Mouse (Mus musculus) cerebellum, adult 2 months (tissue): ENCODE results near the gene Atad3a.

Experiments used
- CTCF ChIP-seq: fragments of 200-500 bp; IDR thresholded peaks from 2 replicates; pipeline ENCODE4 v1.5.1; 2011; ENCODE audit warnings: low read depth, mild to moderate bottlenecking, control low read depth, low read length, moderate library complexity, borderline replicate concordance; ENCODE audit not compliant: insufficient read depth
- POLR2A ChIP-seq: fragments of 200-500 bp; IDR thresholded peaks from 2 replicates; pipeline ENCODE4 v1.6.1; 2011; ENCODE audit warnings: low read length, control low read depth, borderline replicate concordance; ENCODE audit not compliant: insufficient read depth

DNA sequence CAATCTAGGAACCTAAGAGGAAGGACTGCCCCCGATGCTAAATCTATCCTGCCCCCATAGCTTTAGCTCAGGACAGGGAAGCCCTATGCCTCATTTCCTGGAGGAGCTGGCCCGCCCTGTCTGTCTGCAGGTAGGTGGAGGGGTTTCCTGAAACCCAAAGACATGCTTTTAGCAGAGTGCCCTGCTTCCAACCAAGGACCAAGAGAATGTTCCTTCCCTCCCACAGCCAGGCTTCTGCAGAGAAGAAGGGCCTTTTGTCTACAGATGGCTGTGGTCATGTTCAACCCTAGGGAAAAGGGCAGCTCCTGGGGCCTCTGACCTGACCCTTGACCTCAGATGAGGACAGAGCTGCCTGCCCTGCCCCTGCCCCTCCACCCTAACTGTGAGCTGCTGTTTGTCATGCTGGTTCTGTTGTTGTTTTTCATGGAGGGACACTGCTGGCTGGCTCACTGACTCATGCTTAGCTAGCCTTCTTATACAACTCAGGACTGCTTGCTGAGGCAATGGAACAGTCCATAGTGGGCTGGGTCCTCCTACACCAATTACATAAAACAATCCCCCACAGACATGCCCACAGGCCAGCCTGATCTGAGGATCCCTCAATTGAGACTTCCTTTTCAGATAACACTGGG lies 15.9 kb upstream of the Atad3a start:
- TF ChIP-seq POLR2A (no peak), CTCF (no peak)
